Comparison of ENCODE assay signal across 8 mouse cellular contexts in genomic region chr15:97813452-97814204, GRCm38 (mm10). TPM values are rescaled to one million over a fixed set of nuclear protein-coding genes. Genes with fewer than 3 reads are reported as not detected.
DNase-seq lines count a peak whose midpoint lies in the region; ATAC-seq lines count a peak whose summit lies in the region.
"Had no signal": no experiment of that assay in that cellular context is flagged by ENCODE, and none has a peak within 500 bp of the region (broad histone marks: within the 10 kb centered on the region; RNA-seq: fewer than 3 reads in every experiment).

No protein-coding gene starts in this region.

- H3K4me1 ChIP-seq in heart, embryonic 11.5 days (ENCODE audit: control insufficient read depth, insufficient read depth, low read length) = peaks cover 25% of the 10 kb centered on the region
- H3K4me1 ChIP-seq in kidney, embryonic 15.5 days = peaks cover 44% of the 10 kb centered on the region
- H3K4me1 ChIP-seq in neural tube, embryonic 14.5 days (ENCODE audit: control insufficient read depth, insufficient read depth, low read length) = peaks cover 26% of the 10 kb centered on the region

- peak; percentile 67 for DNase-seq in adrenal gland, postnatal 14 days
- DNase-seq in cerebellum, adult 9-10 months = peak; percentile 91
- no peak for DNase-seq in thymus, postnatal 25 days
- no peak for DNase-seq in right cerebral cortex, postnatal 25 days
- DNase-seq: liver, embryonic 13.5 days had no signal

- H3K4me2 ChIP-seq in heart, embryonic 11.5 days = no peak overlapping the region
- H3K4me2 ChIP-seq in kidney, embryonic 15.5 days = no peak overlapping the region
- H3K4me2 ChIP-seq in neural tube, embryonic 14.5 days (ENCODE audit: low read depth, low read length) = no peak overlapping the region
- H3K4me2 ChIP-seq: liver, embryonic 13.5 days had no signal

- H3K36me3 ChIP-seq in heart, embryonic 11.5 days (ENCODE audit: control insufficient read depth, insufficient read depth, low read length) = peaks cover 8% of the 10 kb centered on the region
- peaks cover 26% of the 10 kb centered on the region for H3K36me3 ChIP-seq in kidney, embryonic 15.5 days
- peaks cover 7% of the 10 kb centered on the region; the same call in 1 of the 2 replicates for H3K36me3 ChIP-seq in neural tube, embryonic 14.5 days (ENCODE audit: control insufficient read depth, insufficient read depth, low read length)

- peak overlapping the region; percentile 49; the same call in 1 of the 2 replicates for H3K9ac ChIP-seq in heart, embryonic 11.5 days (ENCODE audit: low read depth, low read length)
- H3K9ac ChIP-seq in kidney, embryonic 15.5 days = no peak overlapping the region
- H3K9ac ChIP-seq in neural tube, embryonic 14.5 days (replicated peaks; ENCODE audit: low read depth, low read length) = no peak overlapping the region
- H3K9ac ChIP-seq: liver, embryonic 13.5 days had no signal

- H3K27me3 ChIP-seq in heart, embryonic 11.5 days (ENCODE audit: control insufficient read depth, insufficient read depth, low read length) = no peaks in the 10 kb centered on the region
- H3K27me3 ChIP-seq in kidney, embryonic 15.5 days = no peaks in the 10 kb centered on the region
- no peaks in the 10 kb centered on the region for H3K27me3 ChIP-seq in neural tube, embryonic 14.5 days (ENCODE audit: control insufficient read depth, insufficient read depth, low read length)
- H3K27me3 ChIP-seq: liver, embryonic 13.5 days had no signal

- H3K4me3 ChIP-seq in heart, embryonic 11.5 days (ENCODE audit: low read depth, low read length) = no peak overlapping the region
- H3K4me3 ChIP-seq in kidney, embryonic 15.5 days (replicated peaks) = no peak overlapping the region
- H3K4me3 ChIP-seq in neural tube, embryonic 14.5 days (ENCODE audit: low read depth, low read length) = no peak overlapping the region
- H3K4me3 ChIP-seq: liver, embryonic 13.5 days had no signal

- no peaks in the 10 kb centered on the region for H3K9me3 ChIP-seq in heart, embryonic 11.5 days (replicated peaks; ENCODE audit: control insufficient read depth, low read length)
- H3K9me3 ChIP-seq in kidney, embryonic 15.5 days (replicated peaks) = no peaks in the 10 kb centered on the region
- no peaks in the 10 kb centered on the region for H3K9me3 ChIP-seq in neural tube, embryonic 14.5 days (ENCODE audit: control insufficient read depth, low read length)
- H3K9me3 ChIP-seq: liver, embryonic 13.5 days had no signal

- H3K27ac ChIP-seq in heart, embryonic 11.5 days (ENCODE audit: low read depth, low read length) = no peak overlapping the region
- H3K27ac ChIP-seq in kidney, embryonic 15.5 days = peak overlapping the region; percentile 59
- H3K27ac ChIP-seq in neural tube, embryonic 14.5 days (ENCODE audit: low read depth, low read length) = peak overlapping the region; percentile 48; the same call in 1 of the 2 replicates

- 59% methylated on average over 21 of the region's 21 CpGs for WGBS in heart, embryonic 11.5 days (ENCODE audit: insufficient replicate concordance)
- 52% methylated on average over 21 of the region's 21 CpGs for WGBS in kidney, embryonic 15.5 days
- 57% methylated on average over 21 of the region's 21 CpGs for WGBS in neural tube, embryonic 14.5 days

- no peak for ATAC-seq in heart, embryonic 11.5 days (replicated peaks; ENCODE audit: insufficient number of reproducible peaks, low FRiP score, low TSS enrichment)
- ATAC-seq in kidney, embryonic 15.5 days (replicated peaks; ENCODE audit: low FRiP score) = no peak
- ATAC-seq in neural tube, embryonic 14.5 days (ENCODE audit: low read depth) = no peak

RNA-seq across cellular contexts. Expression of gene Hdac7, which starts 30.7 kb away (rescaled TPM):
- 60.1 and 75.8 TPM in 2 replicates for total RNA-seq in adrenal gland, postnatal 14 days (2021)
- 24.6 and 25.0 TPM in 2 replicates for polyA plus RNA-seq in heart, embryonic 11.5 days (2014; fragmentation: Nextera tagmentation; extraction: Ambion mirVana)
- 29.9 and 35.2 TPM in 2 replicates for polyA plus RNA-seq in kidney, embryonic 15.5 days (2015; fragmentation: Nextera tagmentation; extraction: Ambion mirVana)
- 28.7 TPM in 2 replicates for polyA plus RNA-seq in neural tube, embryonic 14.5 days (2014; fragmentation: Nextera tagmentation; extraction: Ambion mirVana)

RNA-seq across cellular contexts. Expression of gene Slc48a1, which starts 35.3 kb away (rescaled TPM):
- 68.8 and 76.9 TPM in 2 replicates for total RNA-seq in adrenal gland, postnatal 14 days (2021)
- 45.1 and 51.1 TPM in 2 replicates for polyA plus RNA-seq in heart, embryonic 11.5 days (2014; fragmentation: Nextera tagmentation; extraction: Ambion mirVana)
- polyA plus RNA-seq in kidney, embryonic 15.5 days (2015; fragmentation: Nextera tagmentation; extraction: Ambion mirVana) = 57.5 and 58.8 TPM in 2 replicates
- 94.5 and 104 TPM in 2 replicates for polyA plus RNA-seq in neural tube, embryonic 14.5 days (2014; fragmentation: Nextera tagmentation; extraction: Ambion mirVana)

RNA-seq across cellular contexts. Expression of gene Rapgef3, which starts 45.9 kb away (rescaled TPM):
- 22.2 and 24.9 TPM in 2 replicates for total RNA-seq in adrenal gland, postnatal 14 days (2021)
- 8.3 and 8.5 TPM in 2 replicates for polyA plus RNA-seq in heart, embryonic 11.5 days (2014; fragmentation: Nextera tagmentation; extraction: Ambion mirVana)
- 23.0 and 29.7 TPM in 2 replicates for polyA plus RNA-seq in kidney, embryonic 15.5 days (2015; fragmentation: Nextera tagmentation; extraction: Ambion mirVana)
- polyA plus RNA-seq in neural tube, embryonic 14.5 days (2014; fragmentation: Nextera tagmentation; extraction: Ambion mirVana) = 6.7 and 9.5 TPM in 2 replicates

Comparison
In these comparisons a context has a peak if more than half of its experiments do, and no peak if none do; other contexts are left out.
1. DNase-seq: peak in adrenal gland, postnatal 14 days (single experiment) and cerebellum, adult 9-10 months (single experiment); none in thymus, postnatal 25 days (single experiment) and right cerebral cortex, postnatal 25 days (single experiment).